Mouse (Mus musculus) heart, postnatal 0 days (tissue): ENCODE results near the gene Pigb.

Experiments
- CTCF ChIP-seq: IDR thresholded peaks from 2 replicates; pipeline ENCODE4 v1.5.1; 2016; ENCODE audit warnings: antibody characterized with exemption, control low read depth, low read depth
- EP300 ChIP-seq: IDR thresholded peaks from 2 replicates; pipeline ENCODE4 v1.6.1; 2016; ENCODE audit warnings: antibody characterized with exemption, low read depth

- no peak for TF ChIP-seq CTCF
- no peak for TF ChIP-seq EP300
Measured at GRCm38 (mm10) chr9:72983066-72983465, 57.1 kb downstream of the Pigb start.
